In genomic region chr3:63351680-63352260, GRCm38 (mm10) we compare ENCODE assay signal across 17 mouse cellular contexts.
"Had no signal": no experiment of that assay in that cellular context is flagged by ENCODE, and none has a peak within 500 bp of the region (broad histone marks: within the 10 kb centered on the region; RNA-seq: fewer than 3 reads in every experiment).

No protein-coding gene starts in this region.

- H3K27me3 ChIP-seq: limb, embryonic 12.5 days; liver, embryonic 15.5 days; lung, embryonic 15.5 days; megakaryocyte, embryonic 14.5 days; midbrain, embryonic 15.5 days; neural tube, embryonic 12.5 days; stomach, embryonic 15.5 days had no signal

- H3K27ac ChIP-seq: liver, embryonic 15.5 days; lung, embryonic 15.5 days; macrophage; midbrain, embryonic 15.5 days; neural tube, embryonic 12.5 days; stomach, embryonic 15.5 days had no signal

- H3K4me1 ChIP-seq: limb, embryonic 12.5 days; liver, embryonic 15.5 days; lung, embryonic 15.5 days; megakaryocyte, embryonic 14.5 days; midbrain, embryonic 15.5 days; neural tube, embryonic 12.5 days; stomach, embryonic 15.5 days had no signal

- H3K36me3 ChIP-seq: liver, embryonic 15.5 days; lung, embryonic 15.5 days; midbrain, embryonic 15.5 days; neural tube, embryonic 12.5 days; stomach, embryonic 15.5 days had no signal

- H3K4me2 ChIP-seq: limb, embryonic 12.5 days; liver, embryonic 11.5 days; liver, embryonic 15.5 days; lung, embryonic 15.5 days; midbrain, embryonic 11.5 days; midbrain, embryonic 15.5 days; neural tube, embryonic 12.5 days; stomach, embryonic 15.5 days had no signal

- DNase-seq: kidney, adult 18-20 months; kidney, postnatal 10 days; layer of hippocampus, adult 9-11 months; layer of hippocampus, postnatal 36 days; thymus, adult 2 months; thymus, postnatal 25 days had no signal

- H3K9me3 ChIP-seq: limb, embryonic 12.5 days; liver, embryonic 15.5 days; lung, embryonic 15.5 days; midbrain, embryonic 15.5 days; neural tube, embryonic 12.5 days; stomach, embryonic 15.5 days had no signal

- ATAC-seq: inflammation-experienced regulatory T-cells, adult 6 months; midbrain, embryonic 15.5 days had no signal

- H3K4me3 ChIP-seq: limb, embryonic 12.5 days; liver, embryonic 15.5 days; lung, embryonic 15.5 days; megakaryocyte, embryonic 14.5 days; midbrain, embryonic 15.5 days; neural tube, embryonic 12.5 days; stomach, embryonic 15.5 days had no signal

- H3K9ac ChIP-seq: limb, embryonic 12.5 days; liver, embryonic 15.5 days; lung, embryonic 15.5 days; midbrain, embryonic 15.5 days; neural tube, embryonic 12.5 days; stomach, embryonic 15.5 days had no signal
